Mouse (Mus musculus): ENCODE results near the gene Spata5. TPM values are rescaled to one million over a fixed set of nuclear protein-coding genes. Genes with fewer than 3 reads are reported as not detected.

Spata5 gene
- polyA plus RNA-seq (2015; fragmentation: Nextera tagmentation; extraction: Ambion mirVana) = 33.9 and 36.1 TPM in 2 replicates

DNA sequence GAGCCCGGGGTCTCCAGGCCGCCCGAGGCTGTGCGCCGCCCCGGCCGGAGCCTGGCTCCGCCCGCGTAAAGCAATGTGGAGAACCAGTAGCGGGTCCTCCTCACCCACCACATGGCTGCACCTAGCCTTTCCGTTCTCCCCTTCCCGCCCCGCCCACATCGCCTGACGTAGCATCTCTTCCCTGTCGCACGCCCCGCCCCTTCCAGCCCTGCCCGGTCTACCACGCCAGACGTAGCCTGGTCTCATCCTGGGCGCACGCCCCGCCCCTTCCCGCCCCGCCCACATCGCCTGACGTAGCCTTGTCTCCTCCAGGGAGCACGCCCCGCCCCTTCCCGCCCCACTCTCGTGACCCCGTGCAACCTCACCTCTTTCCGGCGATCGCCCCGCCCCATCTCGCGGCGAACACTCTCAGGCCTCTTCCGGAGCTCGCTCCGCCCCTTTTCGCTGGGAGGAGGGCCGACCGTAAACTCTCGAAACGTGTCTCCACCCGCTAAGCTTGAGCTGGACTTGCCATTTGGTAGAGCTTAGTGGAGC lies at the start of gene Spata5:
Spata5 (plus strand) TSS at position 439 of the 534 bp plus-strand sequence.
- H3K9me3 ChIP-seq = no peaks in the 10 kb centered on the region
- WGBS = under 1% methylated on average over 49 of the region's 50 CpGs

DNA sequence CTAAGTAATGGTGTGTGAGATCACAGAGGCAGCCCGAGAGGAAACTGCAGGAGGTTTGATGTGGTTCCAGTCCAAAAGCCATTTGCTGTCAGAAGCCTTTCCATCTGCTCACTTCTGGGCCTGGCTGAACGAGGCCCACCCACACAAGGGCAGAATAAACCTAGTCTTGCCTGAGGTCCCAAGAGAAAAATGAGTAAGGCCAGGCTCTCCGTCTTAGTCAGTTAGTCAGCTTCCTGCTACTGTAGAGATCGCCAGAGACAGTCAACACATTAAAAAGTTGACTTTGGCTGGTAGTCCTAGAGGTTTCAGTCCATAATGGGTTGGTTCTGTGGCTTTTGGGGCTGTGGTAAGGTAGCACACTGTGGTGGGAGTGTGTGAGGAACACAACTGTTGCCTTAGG lies 49.3 kb upstream of the Spata5 start:
- H3K27ac ChIP-seq = no peak overlapping the region
- peak; percentile 49; the same call in 1 of the 2 replicates for ATAC-seq (ENCODE audit: insufficient number of reproducible peaks, low FRiP score, low TSS enrichment, low read depth)
- no peaks in the 10 kb centered on the region for H3K9me3 ChIP-seq
- H3K4me3 ChIP-seq = no peak overlapping the region
- H3K9ac ChIP-seq = no peak overlapping the region
- H3K4me1 ChIP-seq = peaks cover 31% of the 10 kb centered on the region
- no peak overlapping the region for H3K4me2 ChIP-seq
- no peaks in the 10 kb centered on the region for H3K27me3 ChIP-seq
- 30% methylated on average over 4 of the region's 4 CpGs for WGBS
- H3K36me3 ChIP-seq = no peaks in the 10 kb centered on the region

More for the DNA sequence above, at the start of gene Spata5:
- H3K27ac ChIP-seq = peak within 1 kb of the TSS; percentile 95
- no peaks in the 10 kb centered on the region; the same call in 1 of the 2 replicates for H3K36me3 ChIP-seq
- peak within 1 kb of the TSS; percentile 96 for H3K4me3 ChIP-seq
- peak; percentile 96 for ATAC-seq (ENCODE audit: insufficient number of reproducible peaks, low FRiP score, low TSS enrichment, low read depth)
- peak within 1 kb of the TSS; percentile 82 for H3K4me2 ChIP-seq
- no peaks in the 10 kb centered on the region for H3K27me3 ChIP-seq
- H3K9ac ChIP-seq = peak within 1 kb of the TSS; percentile 76
- peaks cover 16% of the 10 kb centered on the region for H3K4me1 ChIP-seq

DNA sequence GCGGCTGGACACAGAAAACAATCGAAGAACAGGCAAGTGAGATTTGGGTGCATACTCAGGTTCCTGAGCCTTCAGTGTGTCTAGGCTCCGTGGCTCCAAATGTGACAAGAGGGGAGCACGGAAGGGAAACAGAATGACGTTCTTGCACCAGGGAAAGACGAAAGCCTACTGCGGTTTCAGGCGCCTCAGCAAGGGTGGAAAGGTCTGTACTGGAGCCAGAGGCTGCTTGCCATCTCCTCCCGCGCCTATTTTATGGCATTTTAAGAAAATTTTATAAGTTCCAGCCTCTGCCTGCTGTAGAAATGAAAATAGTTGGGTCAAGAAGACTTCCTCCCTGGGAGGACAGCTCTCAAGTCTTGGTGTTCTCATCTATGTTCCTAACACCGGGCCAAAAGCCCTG lies 46.0 kb upstream of the Spata5 start:
- Histone ChIP-seq H3K27ac (peak overlapping the region; percentile 88), H3K9me3 (no peaks in the 10 kb centered on the region), H3K36me3 (peaks cover 2% of the 10 kb centered on the region; the same call in 1 of the 2 replicates), H3K4me1 (peaks cover 35% of the 10 kb centered on the region), H3K27me3 (no peaks in the 10 kb centered on the region), H3K9ac (no peak overlapping the region), H3K4me3 (no peak overlapping the region), H3K4me2 (no peak overlapping the region; the same call in 1 of the 2 replicates)
- peak; percentile 54; the same call in 1 of the 2 replicates for ATAC-seq (ENCODE audit: insufficient number of reproducible peaks, low FRiP score, low TSS enrichment, low read depth)
- WGBS = 38% methylated on average over 11 of the region's 11 CpGs

DNA sequence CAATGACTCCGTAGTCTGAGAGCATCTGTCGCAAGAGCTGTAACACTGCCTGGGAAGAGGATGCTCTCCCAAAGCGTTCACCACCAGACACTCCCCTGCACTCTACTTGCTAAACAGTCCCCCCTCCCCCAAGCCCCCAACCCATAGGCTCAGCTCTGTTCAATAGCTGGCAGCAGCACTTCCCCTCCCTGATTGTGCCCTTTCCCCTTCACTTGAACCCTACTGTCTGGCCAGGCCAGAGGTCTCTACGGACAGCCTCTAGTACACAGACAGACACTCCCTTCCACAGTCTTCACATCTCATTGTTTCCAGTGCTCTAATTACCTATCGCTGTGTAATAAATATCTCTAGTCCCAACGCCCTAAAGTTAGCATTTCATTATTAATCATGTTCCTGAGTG lies 41.8 kb upstream of the Spata5 start:
- H3K36me3 ChIP-seq = peaks cover 2% of the 10 kb centered on the region; the same call in 1 of the 2 replicates
- H3K9me3 ChIP-seq = no peaks in the 10 kb centered on the region
- H3K4me1 ChIP-seq = peaks cover 56% of the 10 kb centered on the region
- no peak overlapping the region for H3K4me3 ChIP-seq
- ATAC-seq (ENCODE audit: insufficient number of reproducible peaks, low FRiP score, low TSS enrichment, low read depth) = no peak
- 68% methylated on average over 6 of the region's 6 CpGs for WGBS
- H3K9ac ChIP-seq = no peak overlapping the region
- no peak overlapping the region for H3K4me2 ChIP-seq
- H3K27me3 ChIP-seq = no peaks in the 10 kb centered on the region
- H3K27ac ChIP-seq = peak overlapping the region; percentile 88; the same call in 1 of the 2 replicates

DNA sequence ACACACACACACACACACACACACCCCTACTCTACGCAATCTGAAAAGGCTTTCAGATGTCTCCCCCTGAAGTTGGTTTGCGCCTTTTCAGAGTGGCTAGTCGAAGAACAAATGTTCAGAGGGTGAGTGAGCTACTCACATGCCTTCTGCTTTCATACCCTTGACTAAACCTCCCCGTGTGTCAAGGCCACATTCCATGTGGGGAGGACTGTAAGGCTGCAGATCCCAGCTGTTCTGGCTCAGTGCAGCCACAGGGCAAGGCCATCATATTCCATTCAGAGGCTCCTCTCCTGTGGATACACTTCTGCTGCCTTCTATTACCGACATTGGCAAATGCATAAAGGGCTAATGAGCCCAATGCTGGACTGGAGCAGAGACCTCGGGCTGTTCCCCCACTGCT lies 41.3 kb upstream of the Spata5 start:
- no peak for ATAC-seq (ENCODE audit: insufficient number of reproducible peaks, low FRiP score, low TSS enrichment, low read depth)
- Histone ChIP-seq H3K9ac (no peak overlapping the region), H3K4me1 (peaks cover 59% of the 10 kb centered on the region), H3K36me3 (peaks cover 2% of the 10 kb centered on the region; the same call in 1 of the 2 replicates), H3K9me3 (no peaks in the 10 kb centered on the region), H3K4me3 (no peak overlapping the region), H3K27me3 (no peaks in the 10 kb centered on the region), H3K4me2 (no peak overlapping the region), H3K27ac (peak overlapping the region; percentile 88)
- WGBS = 56% methylated on average over 6 of the region's 6 CpGs

DNA sequence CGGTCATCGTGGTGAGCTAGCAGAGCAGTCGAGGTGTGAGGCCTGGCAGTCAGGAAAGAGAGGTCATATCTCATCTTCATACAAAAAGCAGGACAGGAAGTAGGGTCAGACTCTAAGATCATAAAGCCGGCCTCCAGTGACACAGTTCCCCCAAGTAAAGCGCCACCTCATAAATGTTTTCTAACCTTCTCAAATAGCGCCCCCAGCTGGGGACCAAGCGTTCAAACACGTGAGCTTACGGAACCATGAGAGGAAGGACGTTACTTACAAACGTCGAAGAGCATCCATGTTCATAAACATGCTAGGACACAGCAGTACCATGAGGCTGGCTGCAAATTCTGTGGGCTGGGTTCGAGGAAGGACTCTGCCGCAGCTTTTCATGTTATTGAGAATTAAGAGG lies 40.5 kb upstream of the Spata5 start:
- Histone ChIP-seq H3K4me3 (no peak overlapping the region), H3K36me3 (peaks cover 2% of the 10 kb centered on the region; the same call in 1 of the 2 replicates), H3K27ac (peak overlapping the region; percentile 88), H3K27me3 (no peaks in the 10 kb centered on the region), H3K4me2 (no peak overlapping the region), H3K4me1 (peaks cover 58% of the 10 kb centered on the region), H3K9ac (no peak overlapping the region), H3K9me3 (no peaks in the 10 kb centered on the region)
- ATAC-seq (ENCODE audit: insufficient number of reproducible peaks, low FRiP score, low TSS enrichment, low read depth) = no peak
- WGBS = 75% methylated on average over 14 of the region's 14 CpGs

DNA sequence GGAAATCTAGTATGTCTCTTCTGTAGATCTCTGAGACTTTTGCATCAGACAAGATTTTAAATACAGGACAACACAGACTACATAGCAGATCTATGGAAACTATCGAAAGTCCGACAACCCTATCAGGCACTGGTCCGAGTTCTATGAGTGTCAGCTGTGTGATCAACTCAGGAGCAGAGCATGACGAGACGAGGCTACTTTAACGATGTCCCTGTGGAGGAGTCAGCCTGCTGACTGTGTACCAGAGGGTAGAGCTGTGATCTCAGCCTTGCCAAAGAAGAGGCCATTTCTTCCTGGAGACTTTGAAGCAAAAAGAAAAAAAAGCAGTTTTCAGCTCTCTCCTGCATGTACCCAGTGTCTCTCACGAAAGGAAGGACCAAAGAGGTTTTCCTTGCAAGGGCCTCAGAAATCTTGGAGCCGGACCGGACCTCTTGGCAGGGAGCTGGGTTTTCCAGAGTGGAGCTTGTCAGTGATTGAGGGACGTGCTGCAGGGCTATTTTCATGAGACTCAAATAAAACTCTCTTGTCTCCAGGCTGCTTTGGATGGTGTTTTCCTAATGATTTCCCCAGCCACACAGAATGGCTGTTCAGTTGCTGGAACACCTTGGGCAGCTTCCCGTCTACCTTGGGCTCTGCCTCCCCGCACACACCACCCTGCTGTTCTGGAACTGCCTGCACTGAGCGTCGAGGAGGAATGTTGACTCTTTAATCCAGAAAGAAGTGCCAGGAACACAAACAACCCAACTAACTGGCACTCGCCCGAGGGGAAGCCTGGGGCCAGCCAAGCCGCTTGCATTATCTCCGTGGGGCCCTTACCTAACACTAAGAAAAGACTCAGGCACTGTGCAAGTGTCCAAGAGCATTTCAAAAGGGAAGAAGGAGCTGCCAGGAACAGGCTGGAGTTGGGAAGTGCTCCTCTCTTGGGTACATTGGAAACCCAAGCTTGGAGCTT lies 39.5 kb upstream of the Spata5 start:
- WGBS = 31% methylated on average over 18 of the region's 18 CpGs
- Histone ChIP-seq H3K4me1 (peaks cover 60% of the 10 kb centered on the region), H3K27ac (peak overlapping the region; percentile 88), H3K4me2 (peak overlapping the region; percentile 15; the same call in 1 of the 2 replicates), H3K36me3 (peaks cover 2% of the 10 kb centered on the region; the same call in 1 of the 2 replicates), H3K4me3 (no peak overlapping the region), H3K9ac (peak overlapping the region; percentile 18; the same call in 1 of the 2 replicates), H3K9me3 (no peaks in the 10 kb centered on the region), H3K27me3 (no peaks in the 10 kb centered on the region)
- ATAC-seq (ENCODE audit: insufficient number of reproducible peaks, low FRiP score, low TSS enrichment, low read depth) = peak; percentile 87

DNA sequence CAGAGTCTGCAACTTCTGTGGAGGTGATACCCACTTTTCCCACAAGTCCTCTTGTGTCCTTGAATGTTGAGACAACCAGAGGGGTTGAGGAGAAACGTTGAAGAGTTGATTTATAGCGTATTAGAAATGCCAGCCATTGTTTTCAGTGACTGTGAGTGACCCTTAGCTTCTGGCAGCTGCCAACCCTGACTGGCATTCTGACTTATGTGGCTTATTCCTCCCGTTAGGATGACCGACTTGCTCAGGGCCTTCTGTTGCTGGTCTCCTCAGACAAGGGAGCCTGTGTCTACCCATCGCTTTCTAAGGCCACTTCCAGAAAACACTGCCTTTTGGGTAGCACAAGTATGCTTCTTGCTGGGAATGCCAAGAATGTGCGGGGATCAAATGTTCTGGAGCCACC lies 38.2 kb upstream of the Spata5 start:
- Histone ChIP-seq H3K36me3 (peaks cover 2% of the 10 kb centered on the region; the same call in 1 of the 2 replicates), H3K4me3 (no peak overlapping the region), H3K4me1 (peaks cover 60% of the 10 kb centered on the region), H3K4me2 (no peak overlapping the region), H3K9ac (no peak overlapping the region), H3K27me3 (no peaks in the 10 kb centered on the region), H3K27ac (peak overlapping the region; percentile 88; the same call in 1 of the 2 replicates), H3K9me3 (no peaks in the 10 kb centered on the region)
- no peak for ATAC-seq (ENCODE audit: insufficient number of reproducible peaks, low FRiP score, low TSS enrichment, low read depth)
- 48% methylated on average over 6 of the region's 6 CpGs for WGBS

DNA sequence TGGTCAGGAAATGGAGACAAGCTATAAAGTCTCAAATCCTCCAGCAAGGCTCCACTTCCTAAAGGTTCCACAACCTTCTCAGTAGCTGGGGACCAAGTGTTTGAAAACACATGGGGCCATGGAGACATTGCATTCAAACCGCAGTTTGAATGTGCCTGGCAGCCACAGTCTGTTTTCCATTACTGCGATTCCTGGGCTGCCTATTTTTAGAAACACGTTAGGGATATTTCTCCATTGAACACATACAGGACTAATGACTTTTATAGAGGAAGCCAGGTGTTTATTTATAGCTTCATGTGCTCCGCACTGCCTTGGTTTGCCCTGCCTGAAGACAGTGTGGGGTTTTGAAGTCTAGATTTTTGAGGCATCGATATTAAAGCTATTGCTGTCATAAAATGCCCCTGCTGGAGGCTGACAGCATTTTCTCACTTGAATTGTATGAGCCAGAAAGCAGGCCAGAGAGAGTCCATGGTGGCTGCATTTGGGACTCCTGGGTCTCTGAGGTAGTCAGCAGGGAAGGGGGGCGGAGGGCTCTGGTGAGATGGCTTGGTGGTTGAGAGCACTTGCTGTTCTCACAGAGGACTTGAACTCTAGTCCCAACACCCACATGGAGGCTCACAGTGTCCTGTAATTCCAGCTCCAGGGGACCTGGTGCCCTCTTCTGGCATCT lies 36.5 kb upstream of the Spata5 start:
- Histone ChIP-seq H3K4me2 (no peak overlapping the region), H3K36me3 (no peaks in the 10 kb centered on the region), H3K27me3 (no peaks in the 10 kb centered on the region), H3K4me1 (peaks cover 52% of the 10 kb centered on the region), H3K27ac (peak overlapping the region; percentile 89), H3K9me3 (no peaks in the 10 kb centered on the region), H3K9ac (no peak overlapping the region), H3K4me3 (no peak overlapping the region)
- ATAC-seq (ENCODE audit: insufficient number of reproducible peaks, low FRiP score, low TSS enrichment, low read depth) = peak; percentile 54
- WGBS = 23% methylated on average over 6 of the region's 6 CpGs

DNA sequence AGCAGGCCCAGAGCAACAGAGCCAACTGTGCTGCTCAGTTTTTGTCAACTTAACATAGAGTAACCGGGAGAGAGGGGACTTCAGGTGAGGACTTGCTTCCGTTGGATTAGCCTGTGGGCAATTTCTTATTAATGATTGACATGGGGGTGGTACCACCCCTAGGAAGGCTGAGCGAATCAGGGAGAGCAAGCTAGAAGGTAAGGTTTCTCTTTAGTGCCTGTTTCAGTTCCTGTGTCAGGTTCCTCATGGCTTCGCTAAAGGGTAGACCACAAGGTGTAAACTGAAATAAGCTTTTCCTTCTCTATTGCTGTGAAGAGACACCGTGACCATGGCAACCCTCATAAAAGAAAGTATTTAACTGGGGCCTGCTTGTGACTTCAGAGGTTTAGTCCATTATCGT lies 32.4 kb upstream of the Spata5 start:
- no peaks in the 10 kb centered on the region for H3K27me3 ChIP-seq
- no peak for ATAC-seq (ENCODE audit: insufficient number of reproducible peaks, low FRiP score, low TSS enrichment, low read depth)
- peaks cover 19% of the 10 kb centered on the region for H3K4me1 ChIP-seq
- H3K4me3 ChIP-seq = no peak overlapping the region
- no peak overlapping the region for H3K27ac ChIP-seq
- H3K4me2 ChIP-seq = no peak overlapping the region
- H3K9ac ChIP-seq = no peak overlapping the region
- WGBS = 73% methylated on average over 6 of the region's 6 CpGs
- no peaks in the 10 kb centered on the region for H3K9me3 ChIP-seq
- H3K36me3 ChIP-seq = no peaks in the 10 kb centered on the region

DNA sequence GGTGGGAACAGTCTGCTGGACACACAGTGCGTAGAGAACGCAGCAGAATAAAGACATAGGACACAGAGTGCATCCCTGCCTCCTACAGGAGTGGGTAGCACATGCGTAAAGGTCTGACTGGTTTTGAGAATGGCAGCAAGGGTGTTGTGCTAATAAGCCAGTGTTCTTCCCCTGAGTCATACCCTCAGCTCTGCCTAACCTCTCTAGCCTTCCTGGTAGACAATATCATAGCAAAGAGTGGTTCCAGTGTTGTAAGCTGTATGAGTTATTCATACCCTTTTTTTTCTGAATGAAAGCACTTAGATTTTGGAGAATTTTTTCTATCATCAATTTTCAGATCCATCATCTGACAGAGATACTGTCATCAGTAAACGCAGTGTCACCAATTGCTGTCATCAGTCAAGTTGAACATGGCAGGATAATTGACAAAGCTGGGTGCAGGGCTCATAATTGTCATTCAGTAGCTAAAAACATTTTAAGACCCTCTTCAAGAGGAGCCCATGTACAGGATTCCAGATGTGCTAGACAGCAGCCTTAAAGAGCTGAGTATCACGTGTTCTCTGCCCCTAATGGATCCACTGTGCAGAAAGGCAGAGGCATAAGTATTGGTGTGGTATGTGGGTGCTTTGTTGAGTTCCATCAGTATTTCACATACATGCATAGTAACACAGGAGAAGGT lies 22.6 kb upstream of the Spata5 start:
- Histone ChIP-seq H3K4me2 (no peak overlapping the region), H3K27me3 (no peaks in the 10 kb centered on the region), H3K9ac (no peak overlapping the region), H3K36me3 (no peaks in the 10 kb centered on the region), H3K9me3 (no peaks in the 10 kb centered on the region), H3K27ac (no peak overlapping the region), H3K4me3 (no peak overlapping the region), H3K4me1 (peaks cover 24% of the 10 kb centered on the region)
- WGBS = 81% methylated on average over 5 of the region's 5 CpGs
- ATAC-seq (ENCODE audit: insufficient number of reproducible peaks, low FRiP score, low TSS enrichment, low read depth) = no peak
